Mouse (Mus musculus): ENCODE data around the gene Cycs. TPM values are rescaled to one million over a fixed set of nuclear protein-coding genes. Genes with fewer than 3 reads are reported as not detected.

Cycs gene
- polyA plus RNA-seq (2021), result 46.1 TPM

- in situ Hi-C loops (cut with MboI; ENCODE audit: low pct_unique_long_range_greater_than_20kb), result no loop called here
- no peak for TF ChIP-seq CTCF (IDR thresholded peaks at IDR 0.05)
- DNase-seq (ENCODE audit: low read depth, low spot score) (peak; percentile 99), ATAC-seq (peak; percentile 95)
- ChIA-PET CTCF (interaction anchor here (1.0 to 2.6 kb wide), 2 partner anchors 12 to 31 kb away, joined by 3 to 17 read pairs; no protein-coding TSS in a partner anchor), POLR2A (interaction anchor here (0.7 to 1.9 kb wide), 2 partner anchors 10 to 401 kb away, joined by 3 to 9 read pairs; no protein-coding TSS in a partner anchor)
- no peaks in the 10 kb centered on the region for H3K27me3 ChIP-seq
Measured at GRCm38 (mm10) chr6:50566141-50566996, at the start of gene Cycs. Gene Cycs, minus strand, starts transcription at chr6:50566538.

- DNase-seq (ENCODE audit: low read depth, low spot score) (no peak), ATAC-seq (no peak)
- ChIA-PET CTCF (interaction anchor here (1.0 kb wide), 1 partner anchor 10 kb away, joined by 3 read pairs; no protein-coding TSS in a partner anchor), POLR2A (interaction anchor here (0.6 kb wide), 1 partner anchor 1778 kb away, joined by 3 read pairs; no protein-coding TSS in a partner anchor)
- TF ChIP-seq CTCF (IDR thresholded peaks at IDR 0.05), result peak; percentile 82
- peaks cover 10% of the 10 kb centered on the region for H3K27me3 ChIP-seq
- in situ Hi-C loops (cut with MboI; ENCODE audit: low pct_unique_long_range_greater_than_20kb), result no loop called here
Measured at GRCm38 (mm10) chr6:50601620-50602019, 35.3 kb upstream of the Cycs start.

GRCm38 (mm10) chr6:50598560-50598959 is 32.2 kb upstream of the Cycs start:
- ATAC-seq (no peak), DNase-seq (ENCODE audit: low read depth, low spot score) (no peak)
- no peak for TF ChIP-seq CTCF (IDR thresholded peaks at IDR 0.05)
- H3K27me3 ChIP-seq, result no peaks in the 10 kb centered on the region
- in situ Hi-C loops (cut with MboI; ENCODE audit: low pct_unique_long_range_greater_than_20kb), result no loop called here
- ChIA-PET CTCF (interaction anchor here (1.0 to 1.6 kb wide), 3 partner anchors 10 to 61 kb away, joined by 3 to 4 read pairs (median 3); no protein-coding TSS in a partner anchor), POLR2A (no interaction called here)

- ATAC-seq, result peak; percentile 93
- TF ChIP-seq CTCF (IDR thresholded peaks at IDR 0.05), result peak; percentile 99
- ChIA-PET CTCF (interaction anchor here (0.9 to 1.4 kb wide), 6 partner anchors 8 to 51 kb away, joined by 3 to 5 read pairs (median 3); no protein-coding TSS in a partner anchor), POLR2A (interaction anchor here (0.7 kb wide), 1 partner anchor 511 kb away, joined by 7 read pairs; no protein-coding TSS in a partner anchor)
- DNase-seq (ENCODE audit: low read depth, low spot score), result peak; percentile 77
- in situ Hi-C loops (cut with MboI; ENCODE audit: low pct_unique_long_range_greater_than_20kb), result no loop called here
- no peaks in the 10 kb centered on the region for H3K27me3 ChIP-seq
Measured at GRCm38 (mm10) chr6:50596301-50597211, 30.2 kb upstream of the Cycs start, which contains the start of gene 4921507P07Rik. Gene 4921507P07Rik, minus strand, starts transcription at chr6:50596632.

- DNase-seq (ENCODE audit: low read depth, low spot score) (no peak), ATAC-seq (no peak)
- ChIA-PET POLR2A (no interaction called here), CTCF (no interaction called here)
- in situ Hi-C loops (cut with MboI; ENCODE audit: low pct_unique_long_range_greater_than_20kb), result no loop called here
- H3K27me3 ChIP-seq, result no peaks in the 10 kb centered on the region
- TF ChIP-seq CTCF (IDR thresholded peaks at IDR 0.05), result peak; percentile 49
Measured at GRCm38 (mm10) chr6:50594372-50594771, 28.0 kb upstream of the Cycs start.

- ChIA-PET POLR2A (interaction anchor here (0.7 kb wide), 1 partner anchor 403 kb away, joined by 4 read pairs; no protein-coding TSS in a partner anchor), CTCF (no interaction called here)
Measured at GRCm38 (mm10) chr6:50593334-50593845, 27.1 kb upstream of the Cycs start.

GRCm38 (mm10) chr6:50590234-50590633 is 23.9 kb upstream of the Cycs start:
- DNase-seq (ENCODE audit: low read depth, low spot score) (no peak), ATAC-seq (no peak)
- no peak for TF ChIP-seq CTCF (IDR thresholded peaks at IDR 0.05)
- in situ Hi-C loops (cut with MboI; ENCODE audit: low pct_unique_long_range_greater_than_20kb), result no loop called here
- H3K27me3 ChIP-seq, result no peaks in the 10 kb centered on the region
- ChIA-PET CTCF (interaction anchor here (1.2 kb wide), 1 partner anchor 15 kb away, joined by 3 read pairs; no protein-coding TSS in a partner anchor), POLR2A (no interaction called here)

More at GRCm38 (mm10) chr6:50593334-50593845, 27.1 kb upstream of the Cycs start:
- in situ Hi-C loops (cut with MboI; ENCODE audit: low pct_unique_long_range_greater_than_20kb), result no loop called here
- DNase-seq (ENCODE audit: low read depth, low spot score) (no peak), ATAC-seq (no peak)
- TF ChIP-seq CTCF (IDR thresholded peaks at IDR 0.05), result peak; percentile 48
- no peaks in the 10 kb centered on the region for H3K27me3 ChIP-seq

GRCm38 (mm10) chr6:50588251-50588650 is 21.9 kb upstream of the Cycs start:
- peak; percentile 66 for TF ChIP-seq CTCF (IDR thresholded peaks at IDR 0.05)
- no peaks in the 10 kb centered on the region for H3K27me3 ChIP-seq
- DNase-seq (ENCODE audit: low read depth, low spot score) (no peak), ATAC-seq (no peak)
- in situ Hi-C loops (cut with MboI; ENCODE audit: low pct_unique_long_range_greater_than_20kb), result no loop called here
- CTCF ChIA-PET, result interaction anchor here (1.0 to 3.8 kb wide), 5 partner anchors 9 to 36 kb away, joined by 3 to 17 read pairs (median 3); no protein-coding TSS in a partner anchor
- POLR2A ChIA-PET, result interaction anchor here (1.4 kb wide), 1 partner anchor 11 kb away, joined by 4 read pairs; no protein-coding TSS in a partner anchor

GRCm38 (mm10) chr6:50587412-50587811 is 21.1 kb upstream of the Cycs start:
- in situ Hi-C loops (cut with MboI; ENCODE audit: low pct_unique_long_range_greater_than_20kb), result no loop called here
- ATAC-seq (peak; percentile 57), DNase-seq (ENCODE audit: low read depth, low spot score) (no peak)
- TF ChIP-seq CTCF (IDR thresholded peaks at IDR 0.05), result no peak
- H3K27me3 ChIP-seq, result no peaks in the 10 kb centered on the region
- ChIA-PET CTCF (interaction anchor here (1.3 to 3.8 kb wide), 2 partner anchors 10 to 11 kb away, joined by 3 to 17 read pairs; no protein-coding TSS in a partner anchor), POLR2A (no interaction called here)
